Mouse (Mus musculus): ENCODE data around the gene Coro2a. TPM values are rescaled to one million over a fixed set of nuclear protein-coding genes. Genes with fewer than 3 reads are reported as not detected.

Gene Coro2a
- total and polyA plus RNA-seq, 2 experiments from 2014 or later: 6.2 to 26.7 TPM

DNA sequence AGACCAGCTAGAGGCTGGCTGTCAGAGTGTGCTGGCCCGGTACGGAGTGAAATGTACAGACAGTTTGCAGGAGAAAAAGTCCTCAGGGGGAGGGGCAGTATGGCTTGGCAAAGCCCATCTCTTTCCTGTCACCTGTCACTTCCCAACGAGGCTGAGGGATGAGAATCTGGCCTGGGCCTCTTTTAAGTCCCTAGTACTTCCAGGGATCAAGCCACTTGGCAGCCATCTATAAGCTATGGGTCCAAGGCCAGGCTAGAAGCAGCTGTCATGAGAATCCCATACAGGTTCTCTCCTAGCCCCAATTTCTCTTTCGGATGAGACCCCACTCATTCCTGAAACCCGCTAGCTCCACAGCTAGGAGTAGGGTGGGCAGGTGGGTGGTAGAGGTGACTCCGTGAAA lies 5.6 kb downstream of the Coro2a start:
- Histone ChIP-seq H3K9me3 (ENCODE audit: low read length) (no peaks in the 10 kb centered on the region), H3K36me3 (ENCODE audit: insufficient read depth, low read length) (no peaks in the 10 kb centered on the region), H3K27ac (no peak overlapping the region), H3K4me2 (ENCODE audit: low read depth, low read length) (no peak overlapping the region), H3K4me3 (ENCODE audit: low read length) (no peak overlapping the region), H3K27me3 (ENCODE audit: insufficient read depth, low read length) (no peaks in the 10 kb centered on the region), H3K9ac (replicated peaks; ENCODE audit: low read length) (no peak overlapping the region), H3K4me1 (ENCODE audit: insufficient read depth, low read length) (no peaks in the 10 kb centered on the region)
- ATAC-seq (no peak), DNase-seq (ENCODE audit: low spot score) (no peak)
- no peak for TF ChIP-seq CTCF (IDR thresholded peaks at IDR 0.05; ENCODE audit: low read depth)
- 69% methylated on average over 6 of the region's 6 CpGs for WGBS

DNA sequence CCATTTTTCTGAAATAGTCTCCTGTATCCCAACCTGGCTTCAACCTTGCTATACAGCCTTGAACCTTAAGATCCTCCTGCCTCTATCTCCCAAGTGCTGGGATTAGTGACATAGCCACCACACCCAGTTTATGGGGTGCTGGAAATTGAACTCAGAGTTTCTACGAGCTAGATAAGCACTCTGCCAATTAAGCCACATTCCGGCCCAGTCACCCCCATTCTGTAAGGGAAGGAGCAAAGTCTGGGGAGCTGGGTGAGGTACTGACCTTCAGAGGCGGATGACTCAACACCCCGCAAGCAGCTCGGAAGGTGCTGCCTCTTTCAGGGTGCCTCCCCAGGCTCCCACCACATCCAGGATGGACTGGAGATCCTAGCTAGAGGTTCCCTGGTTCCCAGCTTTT lies 7.9 kb downstream of the Coro2a start:
- no peak for DNase-seq (ENCODE audit: low spot score)

DNA sequence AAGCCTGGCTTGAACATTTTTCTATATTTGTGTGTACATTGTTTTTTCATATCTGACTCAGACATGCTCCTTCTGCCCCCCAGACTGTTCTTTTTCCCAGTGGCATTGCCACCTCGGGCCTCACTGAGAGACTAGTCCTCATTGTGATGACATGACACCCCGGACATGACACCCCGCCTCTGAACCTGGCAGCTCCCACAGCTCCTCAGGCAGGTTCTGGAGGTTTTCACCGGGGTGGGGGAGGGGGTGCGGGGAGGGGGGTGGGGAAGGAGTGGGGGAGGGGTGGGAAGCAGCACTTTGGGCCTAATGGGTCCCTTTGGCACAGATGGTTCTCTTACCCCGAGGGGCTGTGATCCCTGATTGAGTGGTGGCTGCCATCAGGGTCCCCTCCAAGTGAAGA lies 8.5 kb downstream of the Coro2a start:
- H3K27me3 ChIP-seq (ENCODE audit: insufficient read depth, low read length): no peaks in the 10 kb centered on the region
- WGBS: 49% methylated on average over 6 of the region's 6 CpGs
- no peak overlapping the region for H3K9ac ChIP-seq (replicated peaks; ENCODE audit: low read length)
- no peaks in the 10 kb centered on the region for H3K36me3 ChIP-seq (ENCODE audit: insufficient read depth, low read length)
- ATAC-seq (no peak), DNase-seq (ENCODE audit: low spot score) (no peak)
- H3K27ac ChIP-seq: no peak overlapping the region
- TF ChIP-seq CTCF (IDR thresholded peaks at IDR 0.05; ENCODE audit: low read depth): no peak
- H3K4me1 ChIP-seq (ENCODE audit: insufficient read depth, low read length): no peaks in the 10 kb centered on the region
- H3K4me2 ChIP-seq (ENCODE audit: low read depth, low read length): no peak overlapping the region
- no peaks in the 10 kb centered on the region for H3K9me3 ChIP-seq (ENCODE audit: low read length)
- H3K4me3 ChIP-seq (ENCODE audit: low read length): no peak overlapping the region

More for the DNA sequence above, 7.9 kb downstream of the Coro2a start:
- Histone ChIP-seq H3K4me3 (ENCODE audit: low read length) (no peak overlapping the region), H3K27ac (no peak overlapping the region), H3K4me2 (ENCODE audit: low read depth, low read length) (no peak overlapping the region), H3K27me3 (ENCODE audit: insufficient read depth, low read length) (no peaks in the 10 kb centered on the region), H3K36me3 (ENCODE audit: insufficient read depth, low read length) (no peaks in the 10 kb centered on the region), H3K4me1 (ENCODE audit: insufficient read depth, low read length) (no peaks in the 10 kb centered on the region), H3K9me3 (ENCODE audit: low read length) (no peaks in the 10 kb centered on the region), H3K9ac (replicated peaks; ENCODE audit: low read length) (no peak overlapping the region)
- 93% methylated on average over 5 of the region's 5 CpGs for WGBS
- no peak for TF ChIP-seq CTCF (IDR thresholded peaks at IDR 0.05; ENCODE audit: low read depth)
- no peak for ATAC-seq

DNA sequence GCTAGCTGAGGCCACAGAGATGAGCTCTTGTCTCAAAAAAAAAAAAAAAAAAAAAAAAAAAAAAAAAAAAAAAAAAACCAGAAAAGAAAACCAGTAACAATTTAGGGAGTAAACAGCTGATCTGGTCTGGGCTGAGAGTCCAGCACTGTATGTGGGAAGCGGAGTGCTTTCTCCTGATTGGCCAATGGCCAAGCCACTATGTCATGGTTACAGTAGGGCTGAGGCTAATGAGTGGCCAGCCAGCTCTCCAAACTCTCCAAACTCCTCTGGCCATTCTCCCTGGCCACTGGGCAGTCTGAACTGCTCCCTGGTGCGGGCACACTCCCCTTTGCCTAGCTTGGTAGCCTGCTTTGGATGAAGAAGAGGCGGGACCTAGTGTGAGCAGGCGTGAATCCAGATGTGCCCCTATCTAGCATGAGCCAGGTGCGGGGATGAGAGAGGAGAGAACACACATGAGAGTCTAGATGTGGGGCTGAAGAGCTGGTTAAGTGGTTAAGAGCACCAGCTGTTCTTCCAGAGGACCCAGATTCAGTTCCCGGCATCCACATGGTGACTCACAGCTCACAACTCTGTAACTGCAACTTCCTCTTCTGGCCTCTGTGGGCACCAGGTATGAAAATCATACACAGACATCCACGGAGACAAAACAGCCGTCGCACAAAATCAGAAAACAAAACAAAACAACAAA lies 10.0 kb downstream of the Coro2a start:
- Histone ChIP-seq H3K4me3 (ENCODE audit: low read length) (no peak overlapping the region), H3K4me2 (ENCODE audit: low read depth, low read length) (no peak overlapping the region), H3K9me3 (ENCODE audit: low read length) (no peaks in the 10 kb centered on the region), H3K27ac (no peak overlapping the region), H3K36me3 (ENCODE audit: insufficient read depth, low read length) (no peaks in the 10 kb centered on the region), H3K27me3 (ENCODE audit: insufficient read depth, low read length) (no peaks in the 10 kb centered on the region), H3K4me1 (ENCODE audit: insufficient read depth, low read length) (no peaks in the 10 kb centered on the region), H3K9ac (replicated peaks; ENCODE audit: low read length) (no peak overlapping the region)
- WGBS: 81% methylated on average over 9 of the region's 9 CpGs
- peak; percentile 50; the same call in 1 of the 2 replicates for ATAC-seq
- DNase-seq (ENCODE audit: low spot score): peak; percentile 32
- TF ChIP-seq CTCF (IDR thresholded peaks at IDR 0.05; ENCODE audit: low read depth): no peak

DNA sequence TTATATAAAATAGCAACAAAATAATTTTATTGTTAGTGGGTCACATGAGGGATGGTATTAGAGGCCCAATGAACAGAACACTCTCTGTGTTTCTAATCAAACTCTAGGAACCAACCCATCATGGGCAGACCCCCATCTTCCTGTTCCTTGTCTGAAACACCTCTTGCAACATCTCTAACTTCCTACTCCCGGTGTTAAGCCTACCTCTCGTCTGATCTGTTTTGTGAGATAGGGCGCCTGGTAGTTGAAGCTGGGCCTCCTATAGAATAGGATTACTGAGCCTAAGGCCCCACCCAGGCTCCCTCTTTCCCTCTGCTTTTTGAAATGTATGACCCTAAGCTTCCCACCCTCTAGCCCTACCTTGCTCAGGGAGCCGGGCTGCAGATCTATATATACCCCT lies 11.2 kb downstream of the Coro2a start:
- Histone ChIP-seq H3K4me1 (ENCODE audit: insufficient read depth, low read length) (no peaks in the 10 kb centered on the region), H3K4me3 (ENCODE audit: low read length) (no peak overlapping the region), H3K9ac (replicated peaks; ENCODE audit: low read length) (no peak overlapping the region), H3K4me2 (ENCODE audit: low read depth, low read length) (no peak overlapping the region), H3K36me3 (ENCODE audit: insufficient read depth, low read length) (no peaks in the 10 kb centered on the region), H3K27me3 (ENCODE audit: insufficient read depth, low read length) (no peaks in the 10 kb centered on the region; the same call in 1 of the 2 replicates), H3K27ac (no peak overlapping the region), H3K9me3 (ENCODE audit: low read length) (no peaks in the 10 kb centered on the region)
- ATAC-seq (no peak), DNase-seq (ENCODE audit: low spot score) (no peak)
- no peak for TF ChIP-seq CTCF (IDR thresholded peaks at IDR 0.05; ENCODE audit: low read depth)
- 89% methylated on average over 4 of the region's 4 CpGs for WGBS

DNA sequence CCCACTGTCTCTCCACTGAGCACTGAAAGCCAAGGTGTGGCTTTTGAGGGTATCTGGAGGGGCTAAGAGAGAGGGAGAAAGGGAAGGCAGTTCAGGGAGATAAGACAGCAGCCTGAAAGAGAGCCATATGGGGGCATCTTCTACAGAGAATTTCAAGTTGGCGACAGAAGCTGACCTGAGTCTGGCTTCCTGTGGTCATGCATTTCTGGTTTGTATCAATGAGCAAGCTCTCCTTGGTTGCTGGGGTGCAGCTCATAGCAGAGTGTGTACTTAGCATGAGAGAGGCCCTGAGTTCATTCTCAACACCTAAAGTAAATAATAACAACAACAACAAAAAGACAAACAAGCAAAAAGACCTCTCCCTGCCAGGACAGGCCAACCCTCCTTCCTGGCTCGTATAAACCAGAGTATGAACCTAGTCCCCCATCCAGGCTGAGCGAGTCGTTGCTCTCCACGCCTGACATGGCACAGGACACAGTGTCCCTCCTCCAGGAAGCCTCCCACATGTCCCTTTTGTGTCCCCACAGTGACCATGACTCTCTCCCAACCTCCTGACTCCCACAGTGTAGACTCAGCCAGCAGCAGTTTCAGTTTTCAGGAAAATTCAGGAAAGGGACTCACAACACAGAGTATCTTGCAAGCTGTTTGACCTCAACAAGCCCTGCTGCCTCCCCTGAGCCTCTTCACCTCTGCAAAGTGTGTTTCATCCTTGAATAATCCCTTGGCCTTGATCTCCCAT lies 11.9 kb downstream of the Coro2a start:
- Histone ChIP-seq H3K4me3 (ENCODE audit: low read length) (no peak overlapping the region), H3K4me2 (ENCODE audit: low read depth, low read length) (no peak overlapping the region), H3K4me1 (ENCODE audit: insufficient read depth, low read length) (no peaks in the 10 kb centered on the region), H3K27ac (no peak overlapping the region), H3K36me3 (ENCODE audit: insufficient read depth, low read length) (no peaks in the 10 kb centered on the region), H3K9me3 (ENCODE audit: low read length) (no peaks in the 10 kb centered on the region), H3K9ac (replicated peaks; ENCODE audit: low read length) (no peak overlapping the region), H3K27me3 (ENCODE audit: insufficient read depth, low read length) (no peaks in the 10 kb centered on the region; the same call in 1 of the 2 replicates)
- ATAC-seq: no peak
- TF ChIP-seq CTCF (IDR thresholded peaks at IDR 0.05; ENCODE audit: low read depth): no peak
- WGBS: 73% methylated on average over 5 of the region's 5 CpGs
- no peak for DNase-seq (ENCODE audit: low spot score)

DNA sequence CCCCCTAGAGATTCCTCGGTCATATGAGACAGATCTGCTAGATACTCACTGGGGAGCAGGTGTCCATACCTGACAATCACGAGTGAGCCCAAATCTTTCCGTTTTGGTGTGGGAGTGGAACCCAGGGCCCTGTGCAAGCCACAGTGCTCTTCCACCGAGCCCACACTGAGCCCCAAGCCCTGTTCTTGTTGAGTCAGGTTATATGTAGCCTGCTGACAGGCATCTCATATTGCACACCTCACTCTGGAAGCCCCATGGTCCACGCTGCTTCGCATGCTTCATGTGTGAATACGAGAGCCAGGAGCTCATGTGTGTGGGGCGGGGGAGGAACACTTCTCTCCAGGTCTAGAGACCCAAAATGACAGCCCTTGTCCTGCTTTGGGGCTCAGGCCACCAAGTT lies 12.9 kb downstream of the Coro2a start:
- H3K4me1 ChIP-seq (ENCODE audit: insufficient read depth, low read length): no peaks in the 10 kb centered on the region
- no peaks in the 10 kb centered on the region; the same call in 1 of the 2 replicates for H3K27me3 ChIP-seq (ENCODE audit: insufficient read depth, low read length)
- H3K27ac ChIP-seq: no peak overlapping the region
- H3K36me3 ChIP-seq (ENCODE audit: insufficient read depth, low read length): no peaks in the 10 kb centered on the region
- WGBS: 87% methylated on average over 8 of the region's 8 CpGs
- no peak overlapping the region for H3K4me2 ChIP-seq (ENCODE audit: low read depth, low read length)
- no peak for TF ChIP-seq CTCF (IDR thresholded peaks at IDR 0.05; ENCODE audit: low read depth)
- no peaks in the 10 kb centered on the region for H3K9me3 ChIP-seq (ENCODE audit: low read length)
- DNase-seq (ENCODE audit: low spot score) (no peak), ATAC-seq (no peak)
- no peak overlapping the region for H3K4me3 ChIP-seq (ENCODE audit: low read length)
- H3K9ac ChIP-seq (replicated peaks; ENCODE audit: low read length): no peak overlapping the region
